Mouse (Mus musculus) thymus, postnatal 0 days (tissue): ENCODE data around the gene Trmt1. TPM values are rescaled to one million over a fixed set of nuclear protein-coding genes. Genes with fewer than 3 reads are reported as not detected.

Source experiments
- DNase-seq: peaks from one replicate; pipeline ENCODE4 v3.0.0-alpha.2; 2015; ENCODE audit warnings: low spot score
- polyA plus RNA-seq: library from polyadenylated mRNA; unstranded; fragments of >200 nt; fragmentation: Nextera tagmentation; extraction: Ambion mirVana; gene quantifications from 2 replicates; pipeline ENCODE4 v1.2.1, GENCODE M21; 2015

The Trmt1 gene
- polyA plus RNA-seq, 1 experiment from 2014 or later: 50.0 TPM

DNA sequence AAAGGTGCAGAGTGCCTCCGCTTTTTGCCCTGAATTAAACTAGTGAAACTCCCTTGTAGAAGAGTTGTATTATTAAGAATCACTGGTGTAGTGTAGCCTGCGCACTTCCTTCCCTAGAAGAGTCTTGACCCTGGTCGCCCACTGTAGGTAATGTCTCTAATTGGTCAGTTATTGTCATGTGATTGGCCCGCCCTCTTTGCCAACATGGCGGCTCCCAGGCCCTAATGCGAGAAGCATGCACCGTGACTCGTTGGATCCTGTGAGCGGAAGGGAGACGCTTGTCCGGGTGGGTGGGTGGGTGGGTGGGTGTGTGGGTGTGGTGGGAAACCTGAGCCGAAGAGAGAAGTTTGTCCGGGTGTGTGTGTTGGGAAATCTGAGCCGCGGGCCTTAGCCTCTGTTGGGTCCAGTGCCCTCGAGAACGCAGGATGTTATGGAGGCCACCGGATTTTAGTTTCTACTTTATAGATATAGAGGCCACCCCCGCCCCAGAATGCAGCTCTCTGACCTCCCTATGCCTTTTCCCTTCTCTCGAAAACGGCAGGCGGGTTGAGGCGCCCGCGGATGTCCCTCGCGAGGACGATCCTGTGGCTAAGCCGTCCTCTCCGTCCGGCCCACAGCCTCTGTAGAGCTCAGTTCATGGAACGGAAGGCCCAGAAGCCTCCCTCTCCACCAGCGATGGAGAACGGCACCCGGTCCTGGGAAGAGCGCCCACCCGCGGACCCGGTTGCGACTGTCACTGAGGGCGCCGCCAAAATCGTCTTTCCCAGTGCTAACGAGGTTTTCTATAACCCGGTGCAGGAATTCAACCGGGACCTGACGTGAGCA is 3.2 kb downstream of the Trmt1 start:
- DNase-seq: peak; percentile 85

DNA sequence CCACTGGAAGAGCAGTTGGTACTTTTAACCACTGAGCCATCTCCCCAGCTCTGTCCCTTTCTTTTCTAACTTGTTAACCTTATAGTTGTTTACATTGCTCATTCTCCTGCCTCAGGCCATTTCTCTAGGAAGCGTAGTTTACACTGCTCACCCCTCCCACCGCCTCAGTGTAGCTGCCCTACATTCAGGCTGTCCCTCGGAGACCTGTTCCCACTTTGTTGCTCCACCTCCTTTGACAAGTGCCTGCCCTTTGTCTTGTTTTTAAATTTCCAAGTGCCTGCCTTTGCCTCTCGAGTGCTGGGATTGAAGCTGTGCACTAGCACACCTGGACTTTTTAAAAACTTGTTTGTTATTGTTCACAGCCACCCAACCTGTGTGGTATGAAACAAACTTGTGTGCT is 7.2 kb downstream of the Trmt1 start:
- no peak for DNase-seq

DNA sequence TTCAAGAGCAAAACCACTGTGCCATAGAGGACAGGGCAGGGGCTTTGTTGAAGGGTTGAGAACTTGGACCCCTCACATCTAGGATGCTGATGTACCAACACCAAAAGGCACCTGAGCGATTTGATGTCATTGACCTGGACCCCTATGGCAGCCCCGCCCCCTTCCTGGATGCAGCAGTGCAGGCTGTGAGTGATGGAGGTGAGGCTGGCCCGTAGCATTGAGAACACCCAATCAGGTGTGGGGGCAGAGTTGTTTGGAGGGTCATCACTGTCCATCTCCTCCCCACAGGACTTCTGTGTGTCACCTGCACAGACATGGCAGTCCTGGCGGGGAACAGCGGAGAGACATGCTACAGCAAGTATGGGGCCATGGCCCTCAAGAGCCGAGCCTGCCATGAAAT is 9.0 kb downstream of the Trmt1 start:
- no peak for DNase-seq

DNA sequence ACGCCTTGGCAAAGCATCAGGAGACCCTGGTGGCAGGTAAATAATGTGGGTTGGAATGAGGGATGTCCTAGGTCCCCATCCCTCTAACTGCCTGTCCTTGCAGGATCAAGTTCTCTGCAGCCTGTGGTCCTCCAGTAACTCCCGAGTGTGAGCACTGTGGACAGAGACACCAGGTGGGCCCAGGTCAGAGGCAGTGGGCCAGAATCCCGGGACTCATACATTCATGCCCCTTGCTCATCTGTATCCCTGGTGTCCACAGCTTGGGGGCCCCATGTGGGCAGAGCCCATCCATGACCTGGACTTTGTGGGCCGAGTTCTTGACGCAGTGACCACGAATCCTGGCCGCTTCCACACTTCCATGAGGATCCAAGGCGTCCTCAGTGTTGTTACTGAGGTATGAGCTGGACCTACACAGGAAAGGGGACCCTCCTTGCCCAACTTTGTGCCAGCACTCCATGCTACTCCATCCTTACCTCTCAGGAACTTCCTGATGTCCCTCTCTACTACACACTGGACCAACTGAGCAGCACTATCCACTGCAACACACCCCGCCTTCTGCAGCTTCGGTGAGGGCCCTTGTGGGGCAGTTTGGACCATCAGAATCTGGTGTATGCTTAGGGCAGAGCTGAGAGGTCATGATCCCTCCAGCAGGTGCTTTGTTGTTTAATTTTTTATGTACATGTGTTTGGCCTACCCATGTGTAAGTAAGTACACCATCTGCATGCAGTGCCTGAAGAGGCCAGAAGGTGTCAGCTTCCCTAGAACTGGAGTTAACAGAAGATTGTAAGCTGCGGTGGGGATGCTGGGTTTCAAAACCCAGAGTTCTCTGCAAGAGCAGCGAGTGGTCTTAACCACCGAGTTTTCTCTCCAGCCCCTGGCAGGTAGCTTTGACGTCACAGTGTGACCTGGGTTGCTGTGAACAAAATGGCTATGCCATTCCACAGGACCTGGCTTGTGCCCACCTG is 11.3 kb downstream of the Trmt1 start:
- DNase-seq: peak; percentile 83

DNA sequence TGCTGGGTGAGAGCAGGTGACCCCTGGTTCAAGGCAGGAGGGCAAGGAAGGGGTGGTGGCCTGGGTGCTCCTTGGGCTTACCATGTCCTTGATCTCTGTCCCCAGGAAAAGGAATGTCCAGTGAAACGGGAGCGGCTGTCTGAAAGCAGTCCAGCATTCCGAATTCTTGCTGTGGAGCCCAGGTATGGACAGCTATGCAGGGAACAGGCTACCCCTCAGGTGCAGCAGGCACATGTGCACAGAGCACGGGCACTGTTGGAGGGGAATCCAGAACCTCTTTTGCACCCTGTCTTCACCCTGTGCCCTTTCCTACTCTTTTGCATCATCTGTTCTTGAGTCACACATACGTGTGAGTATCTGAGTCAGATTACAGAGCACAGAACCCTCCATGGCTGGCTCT is 12.2 kb downstream of the Trmt1 start:
- DNase-seq: no peak

DNA sequence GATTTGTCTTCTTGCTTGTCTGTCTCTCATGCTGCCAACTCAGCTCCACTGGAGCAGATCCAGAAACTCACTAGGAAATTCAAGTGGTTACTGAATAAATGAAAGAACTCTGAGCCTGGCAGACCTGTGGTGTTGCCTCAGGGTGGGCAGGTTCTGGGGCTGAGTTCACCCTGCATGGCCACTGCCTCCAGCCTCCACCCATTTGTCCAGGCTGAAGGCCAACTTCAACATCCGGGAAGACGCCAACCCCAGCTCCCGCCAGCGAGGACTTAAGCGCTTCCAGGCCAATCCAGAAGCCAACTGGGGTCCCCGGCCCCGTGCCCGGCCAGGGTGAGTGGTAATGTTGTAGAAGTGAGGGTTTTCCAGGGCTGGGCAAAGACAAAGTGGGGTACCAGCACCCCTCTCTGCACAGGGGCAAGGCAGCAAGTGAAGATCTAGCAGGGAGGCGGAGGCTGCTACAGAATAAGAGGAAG is 12.9 kb downstream of the Trmt1 start:
- DNase-seq: no peak

DNA sequence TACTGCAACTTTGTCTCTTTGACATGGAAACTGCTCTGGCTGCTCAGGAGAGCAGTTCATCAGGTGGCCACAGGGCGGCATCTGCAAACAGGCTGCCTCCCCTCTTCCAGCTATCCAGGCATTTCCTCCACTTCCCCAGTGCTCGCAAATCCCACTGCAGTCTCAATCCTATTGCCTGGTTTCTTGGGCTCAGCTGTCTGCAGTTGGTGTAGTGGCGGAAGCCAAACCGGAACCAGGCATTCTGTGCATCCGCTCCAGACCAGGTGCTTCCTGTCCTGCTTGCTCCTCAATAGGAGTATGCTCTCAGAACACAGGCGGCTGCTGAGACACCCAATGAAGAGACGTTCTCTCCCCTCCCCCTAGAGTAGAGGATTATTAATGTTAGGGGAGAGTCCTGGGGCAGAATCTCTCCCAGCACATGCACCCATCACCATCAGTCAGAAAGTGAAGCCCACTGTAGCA is 13.8 kb downstream of the Trmt1 start:
- peak; percentile 85 for DNase-seq

DNA sequence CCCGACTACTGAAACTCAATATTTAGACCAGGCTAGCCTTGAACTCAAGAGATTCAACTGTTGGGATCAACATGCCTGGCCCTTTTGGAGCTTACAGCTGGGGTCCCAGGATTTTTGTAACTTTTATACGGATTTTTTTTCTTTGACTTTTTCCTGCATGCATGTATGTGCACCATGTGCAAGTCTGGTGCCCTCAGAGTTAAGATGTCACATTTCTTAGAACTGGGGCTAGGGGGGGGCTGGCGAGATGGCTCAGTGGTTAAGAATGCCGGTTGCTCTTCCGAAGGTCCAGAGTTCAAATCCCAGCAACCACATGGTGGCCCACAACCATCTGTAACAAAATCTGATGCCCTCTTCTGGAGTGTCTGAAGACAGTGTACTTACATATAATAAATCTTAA is 14.4 kb downstream of the Trmt1 start:
- peak; percentile 46 for DNase-seq

DNA sequence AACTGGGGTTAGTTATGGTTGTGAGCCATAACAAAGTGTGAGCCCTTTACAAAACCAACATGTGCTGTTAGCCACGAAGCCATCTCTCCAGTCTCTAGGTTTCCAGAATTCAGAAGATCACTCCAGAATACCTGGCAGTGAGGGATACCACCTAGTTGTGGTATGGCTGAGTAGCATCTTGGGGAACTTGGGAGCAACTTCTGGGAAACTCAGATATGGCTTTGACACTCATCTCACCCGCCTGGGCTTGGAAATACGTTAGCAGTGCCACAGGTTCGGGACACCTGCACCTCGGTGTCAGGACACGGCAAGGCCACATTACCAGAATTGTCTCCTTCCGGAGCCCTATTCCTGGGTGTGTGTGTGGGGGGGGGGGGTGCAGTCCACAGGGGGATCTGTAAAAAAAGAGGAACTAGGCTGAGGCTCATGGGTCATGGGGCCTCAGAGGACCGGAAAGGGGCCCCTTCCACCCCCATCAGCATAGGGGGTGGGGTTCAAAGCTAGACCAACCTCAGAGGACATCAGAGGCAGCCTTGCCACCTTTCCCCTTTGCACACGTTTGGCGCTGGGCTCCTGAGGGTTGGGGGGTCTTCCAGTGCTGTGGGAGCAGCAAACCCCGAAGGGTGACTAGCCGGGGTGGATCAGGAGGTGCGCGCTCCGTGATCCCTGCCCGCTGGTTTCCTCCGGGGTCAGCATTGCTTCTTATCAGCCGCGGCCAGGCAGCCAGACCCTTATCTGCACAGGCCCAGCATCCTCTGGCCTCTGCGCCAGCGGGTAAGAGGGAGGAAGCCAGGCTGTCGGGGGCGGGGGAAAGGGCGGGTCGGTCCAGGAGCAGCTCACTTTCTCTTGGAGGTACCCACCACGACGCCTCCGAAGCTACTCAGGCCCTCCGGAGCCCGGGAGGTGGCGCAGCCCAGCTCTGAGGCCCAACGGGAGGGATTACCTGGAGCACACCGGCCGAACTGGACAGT is 15.1 kb downstream of the Trmt1 start, which contains the start of gene Lyl1:
Lyl1 (plus strand) TSS at position 517 of the 971 bp plus-strand sequence.
- DNase-seq: peak; percentile 58

DNA sequence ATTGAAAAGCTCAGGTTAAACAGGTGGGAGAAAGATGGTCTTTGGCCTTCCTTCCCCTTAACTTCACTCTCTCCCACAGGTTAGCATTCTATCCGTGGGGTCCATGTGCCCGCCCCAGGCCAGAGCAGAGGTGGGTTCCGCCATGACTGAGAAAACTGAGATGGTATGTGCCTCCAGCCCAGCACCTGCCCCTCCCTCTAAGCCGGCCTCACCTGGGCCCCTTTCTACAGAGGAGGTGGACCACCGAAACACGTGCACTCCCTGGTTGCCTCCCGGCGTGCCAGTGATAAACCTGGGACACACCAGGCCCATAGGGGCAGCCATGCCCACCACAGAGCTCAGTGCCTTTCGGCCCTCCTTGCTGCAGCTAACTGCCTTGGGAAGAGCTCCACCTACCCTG is 16.5 kb downstream of the Trmt1 start:
- no peak for DNase-seq

DNA sequence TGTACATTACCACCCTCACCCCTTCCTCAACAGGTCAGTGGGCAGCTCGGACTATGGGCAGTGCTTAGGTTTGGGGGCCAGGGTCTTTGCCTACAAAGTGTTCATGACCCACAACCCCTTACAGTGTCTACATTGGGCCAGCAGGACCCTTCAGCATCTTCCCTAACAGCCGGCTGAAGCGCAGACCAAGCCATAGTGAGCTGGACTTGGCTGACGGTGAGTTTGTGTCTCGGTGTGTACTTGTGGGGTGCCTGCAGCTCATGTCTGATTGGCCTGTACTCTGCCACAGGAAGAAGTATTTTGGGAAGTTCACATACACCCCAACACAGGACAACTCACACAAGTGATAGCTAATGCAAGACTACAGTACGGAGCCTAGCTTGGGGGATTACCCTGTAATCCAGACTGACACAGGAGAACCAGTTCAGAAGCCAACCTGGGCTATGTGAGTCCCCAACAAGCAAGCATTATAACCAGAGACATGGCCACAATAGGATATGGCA is 16.9 kb downstream of the Trmt1 start:
- no peak for DNase-seq

DNA sequence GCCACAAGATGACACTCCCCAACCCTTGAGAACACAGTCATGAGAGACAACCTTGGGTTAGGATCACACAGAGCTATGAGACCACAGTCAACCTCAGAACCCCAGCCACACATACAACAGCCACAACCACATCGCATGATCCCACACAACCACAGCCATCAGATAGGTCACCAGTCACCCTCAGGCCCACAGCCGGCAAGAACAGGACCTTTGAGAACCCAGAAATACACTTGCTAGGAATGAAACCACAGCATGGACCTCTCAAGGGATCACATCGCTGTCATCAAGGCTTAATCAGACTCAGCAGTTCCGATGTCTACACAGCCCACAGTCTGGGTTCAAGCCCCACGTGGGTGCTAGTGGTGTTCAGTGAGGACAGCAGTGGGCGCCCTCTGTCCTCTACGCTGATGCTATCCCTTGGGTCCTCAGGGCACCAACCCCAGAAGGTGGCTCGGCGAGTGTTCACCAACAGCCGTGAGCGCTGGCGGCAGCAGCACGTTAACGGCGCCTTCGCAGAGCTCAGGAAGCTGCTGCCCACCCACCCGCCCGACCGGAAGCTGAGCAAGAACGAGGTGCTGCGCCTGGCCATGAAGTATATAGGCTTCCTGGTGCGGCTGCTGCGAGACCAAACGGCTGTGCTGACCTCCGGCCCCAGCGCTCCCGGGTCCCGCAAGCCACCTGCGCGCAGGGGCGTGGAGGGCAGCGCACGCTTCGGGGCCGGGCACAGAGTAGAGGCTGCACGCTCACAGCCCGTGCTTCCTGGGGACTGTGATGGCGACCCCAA is 17.6 kb downstream of the Trmt1 start:
- DNase-seq: peak; percentile 66

DNA sequence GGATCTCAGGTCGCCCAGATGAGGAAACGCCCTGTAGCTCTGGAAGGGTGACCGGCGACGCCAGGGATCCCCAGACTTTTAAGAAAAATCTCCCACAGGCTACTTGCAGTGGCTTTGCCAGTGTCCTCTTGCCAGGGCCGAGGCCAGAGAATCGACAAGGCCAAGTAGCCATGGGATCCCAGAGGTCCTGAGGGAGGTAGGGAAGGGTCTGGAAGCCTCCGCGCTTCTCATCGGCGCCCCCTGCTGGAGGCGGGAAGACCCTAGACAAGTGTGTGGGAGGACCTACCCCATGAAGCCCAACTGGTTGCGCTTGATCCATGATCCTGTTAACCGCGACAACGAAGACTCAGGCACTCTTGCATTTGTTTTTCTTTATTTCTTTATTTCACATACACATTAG is 18.2 kb downstream of the Trmt1 start:
- DNase-seq: peak; percentile 86

DNA sequence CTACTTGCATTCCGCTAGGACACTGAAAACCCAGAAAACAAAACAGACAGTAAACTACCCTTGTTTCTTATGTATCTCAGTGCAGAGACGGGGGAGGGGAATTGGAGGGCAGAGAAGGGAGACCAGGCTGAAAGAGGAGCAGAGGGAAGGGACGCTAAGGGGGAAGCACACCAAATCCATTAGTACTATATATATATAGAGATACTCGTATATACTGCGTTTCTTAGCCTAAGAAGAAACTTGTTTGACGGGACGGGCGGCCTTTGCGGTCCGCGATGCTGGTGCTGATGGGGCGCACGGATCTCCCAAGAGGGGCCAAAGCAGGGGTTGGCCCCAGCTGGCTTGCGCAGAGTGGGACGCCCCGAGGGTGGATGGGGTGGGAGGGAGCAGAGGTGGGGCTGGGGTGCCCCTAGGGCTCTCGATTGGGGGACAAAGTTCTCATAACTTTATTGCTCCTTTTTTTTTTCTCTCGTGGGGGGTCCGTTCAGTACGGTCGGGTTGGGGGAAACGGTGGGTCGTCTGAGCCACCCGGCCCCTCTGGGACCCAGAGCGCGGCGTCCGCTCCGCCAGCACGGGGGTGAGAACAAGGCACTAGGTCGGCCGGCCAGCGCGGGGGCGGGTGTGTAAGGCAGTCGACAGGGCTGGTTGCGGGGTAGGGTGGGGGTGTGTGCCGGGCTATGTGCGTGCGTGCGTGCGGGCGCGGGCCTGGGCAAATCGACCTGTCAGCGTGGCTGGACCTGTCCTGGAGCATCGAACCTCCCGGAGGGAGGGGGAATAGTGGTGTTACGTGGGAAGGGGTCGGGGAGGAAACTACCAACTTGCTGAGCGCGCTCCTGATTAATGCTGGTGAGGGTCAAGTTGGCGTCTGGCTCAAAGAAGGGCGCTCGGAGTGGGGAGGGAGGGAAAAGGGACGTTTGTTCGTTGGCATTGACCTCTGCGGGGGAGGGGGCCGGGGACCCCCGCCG is 19.0 kb downstream of the Trmt1 start:
- no peak for DNase-seq

DNA sequence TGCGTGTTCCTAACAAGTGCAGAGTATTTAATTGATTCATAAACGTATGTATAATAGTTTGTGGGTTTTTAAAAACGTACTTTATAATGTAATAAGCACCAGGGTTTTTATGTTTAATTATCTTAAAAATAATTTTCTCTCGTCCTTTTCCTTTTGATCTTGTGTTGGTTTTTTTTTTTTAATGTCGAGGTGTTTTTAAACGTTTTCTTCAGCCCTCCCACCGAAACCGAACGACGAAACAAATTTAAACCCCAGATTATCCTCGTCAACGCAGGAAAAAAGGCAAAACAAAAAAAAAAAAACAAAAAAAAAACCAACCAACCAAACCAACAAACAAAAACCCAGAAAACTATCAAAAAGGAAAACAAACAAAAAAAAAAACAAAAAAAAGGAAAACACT is 19.9 kb downstream of the Trmt1 start:
- no peak for DNase-seq

DNA sequence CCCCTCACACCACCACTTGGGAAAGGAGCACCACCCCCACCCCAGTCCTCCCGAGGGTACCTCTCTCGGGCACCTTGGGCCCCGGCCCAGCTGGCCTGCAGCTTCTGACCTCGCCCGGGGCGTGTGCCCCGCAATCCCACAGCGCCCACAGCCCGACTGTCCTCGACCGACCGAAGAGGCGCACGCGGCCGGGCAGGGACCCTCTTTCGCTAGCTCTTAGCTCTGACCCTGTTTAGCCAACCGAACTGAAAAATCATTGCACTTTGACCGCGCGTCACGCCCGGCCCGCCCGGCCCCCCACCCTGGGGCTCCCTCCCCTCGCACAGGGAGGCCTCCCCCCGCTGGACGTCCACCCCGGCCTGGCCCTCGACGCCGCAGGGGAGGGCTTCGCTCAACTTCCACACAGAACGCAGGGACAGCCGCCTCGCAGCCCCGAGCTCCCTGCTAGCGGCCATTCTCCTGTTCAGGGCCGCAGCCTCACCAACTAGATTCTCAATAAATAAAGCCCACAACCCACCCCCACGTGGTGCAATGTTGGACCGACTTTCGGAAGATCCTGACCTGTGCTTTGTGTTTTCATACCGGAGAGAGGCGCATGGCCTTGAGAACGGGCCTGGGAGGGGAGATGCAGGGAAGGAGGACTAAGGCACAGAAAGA is 20.6 kb downstream of the Trmt1 start:
- DNase-seq: no peak

DNA sequence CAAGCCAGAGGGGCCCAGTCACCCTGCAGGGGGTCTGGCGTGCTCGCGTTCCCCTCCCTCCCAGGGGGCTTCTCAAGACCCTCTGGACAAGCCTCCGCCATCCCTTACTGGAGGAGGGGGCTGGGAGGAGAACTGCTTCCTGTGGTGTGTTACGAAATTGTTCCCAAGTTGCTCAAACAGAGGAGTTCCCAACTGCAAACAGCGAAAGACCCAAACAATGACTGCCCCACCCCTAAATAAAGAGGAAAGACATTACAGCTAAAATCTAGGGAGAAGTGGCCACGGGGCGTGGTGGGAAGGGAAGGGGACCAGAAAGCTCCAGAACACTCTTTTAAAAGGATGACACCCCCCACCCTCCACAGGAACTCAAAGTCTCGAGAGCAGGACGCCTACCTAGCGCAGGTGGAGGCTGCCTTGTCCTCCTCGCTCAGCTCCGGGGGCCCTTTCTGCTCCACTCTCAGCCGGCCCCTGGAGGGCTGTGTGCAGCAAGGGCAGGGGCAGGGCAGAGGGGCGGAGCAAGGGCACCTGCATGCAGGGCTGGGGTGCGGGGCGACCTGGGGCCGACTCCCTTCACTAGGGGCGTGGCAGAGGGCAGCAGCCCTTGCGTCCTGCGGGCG is 21.3 kb downstream of the Trmt1 start:
- peak; percentile 39 for DNase-seq
